Mouse (Mus musculus) cortical plate, adult 2 months (tissue): ENCODE data around the gene Ccna2.

Source experiments
- CTCF ChIP-seq: fragments of 200-500 bp; IDR thresholded peaks from 2 replicates; pipeline ENCODE4 v1.5.1; 2011; ENCODE audit warnings: mild to moderate bottlenecking, control low read depth, low read length; ENCODE audit not compliant: insufficient read depth; ENCODE audit errors: extremely low read depth
- POLR2A ChIP-seq: fragments of 200-500 bp; IDR thresholded peaks from 2 replicates; pipeline ENCODE4 v1.6.1; 2011; ENCODE audit warnings: mild to moderate bottlenecking, low read length, control low read depth; ENCODE audit not compliant: insufficient read depth; ENCODE audit errors: extremely low read depth

DNA sequence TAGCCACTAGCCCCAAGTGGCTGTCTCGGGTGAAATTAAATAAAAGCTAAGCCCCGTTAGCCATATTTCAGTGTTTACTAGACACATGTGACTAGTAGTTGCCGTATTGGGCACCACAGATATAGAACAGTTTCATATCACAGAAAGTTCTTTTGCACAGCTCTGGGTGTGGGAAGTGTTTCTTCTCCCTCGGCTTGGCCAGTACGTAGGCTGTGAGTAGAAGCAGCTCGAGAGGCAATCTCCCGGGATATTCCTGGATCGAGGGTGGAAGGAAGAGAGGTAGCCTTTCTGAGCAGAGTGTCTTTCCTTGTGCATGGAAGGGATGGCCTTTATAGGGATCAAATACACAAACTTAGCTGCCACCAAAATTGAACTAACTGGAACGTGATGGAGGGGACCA, 55.8 kb downstream of the Ccna2 start:
- TF ChIP-seq POLR2A = peak; percentile 49; the same call in 1 of the 2 replicates
- TF ChIP-seq CTCF = no peak
